Mouse (Mus musculus): ENCODE data around the gene Ccl4. TPM values are rescaled to one million over a fixed set of nuclear protein-coding genes. Genes with fewer than 3 reads are reported as not detected.

The Ccl4 gene
- polyA plus RNA-seq, 1 experiment: 2.2 TPM

DNA sequence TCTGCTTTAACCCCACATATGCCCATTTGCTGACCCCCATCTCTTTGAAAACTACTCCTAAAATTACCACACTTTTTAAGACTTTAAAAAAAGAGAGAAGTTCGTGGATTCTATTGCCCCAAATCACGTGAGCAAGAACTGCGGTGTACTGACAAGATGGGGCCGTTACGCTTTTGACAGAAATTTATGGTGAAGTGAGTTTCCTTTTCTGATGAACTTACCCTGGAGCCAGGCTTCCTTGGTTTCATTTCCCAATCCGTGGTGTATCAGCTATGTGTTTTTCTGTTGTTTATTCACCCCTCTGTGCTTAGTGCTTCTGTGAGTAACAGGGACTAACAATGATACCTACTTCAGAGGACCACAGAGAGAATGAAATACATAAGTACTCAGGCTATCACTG, 3.6 kb upstream of the Ccl4 start:
- Histone ChIP-seq H3K4me3 (ENCODE audit: insufficient read depth, low read length) (no peak overlapping the region), H3K4me1 (ENCODE audit: control insufficient read depth, insufficient read depth, low read length) (no peaks in the 10 kb centered on the region), H3K27ac (ENCODE audit: insufficient read depth, low read length) (no peak overlapping the region)
- no peak for TF ChIP-seq CTCF (IDR thresholded peaks at IDR 0.05; ENCODE audit: borderline replicate concordance, insufficient read depth, low read length)
- TF ChIP-seq POLR2A (IDR thresholded peaks at IDR 0.05; ENCODE audit: low read depth, low read length): no peak

DNA sequence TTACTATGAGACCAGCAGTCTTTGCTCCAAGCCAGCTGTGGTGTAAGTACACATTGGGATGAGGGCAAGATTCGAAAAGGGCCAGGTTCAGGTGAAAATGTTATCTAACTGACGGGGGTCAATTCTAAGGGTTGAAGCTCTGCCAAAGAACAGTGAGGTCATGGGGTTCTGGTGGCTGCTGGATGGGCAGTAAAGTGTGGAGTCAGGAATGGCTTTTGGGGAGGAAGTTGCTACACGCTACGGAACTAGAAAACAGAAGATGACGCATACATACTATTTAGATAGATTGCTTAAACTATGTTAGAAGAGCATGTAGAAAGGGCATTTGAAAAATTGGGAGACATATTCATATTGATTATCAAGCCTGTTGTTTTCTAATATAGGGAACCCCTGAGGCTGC, 1.1 kb downstream of the Ccl4 start:
- H3K4me1 ChIP-seq (ENCODE audit: control insufficient read depth, insufficient read depth, low read length): no peaks in the 10 kb centered on the region
- no peak overlapping the region for H3K4me3 ChIP-seq (ENCODE audit: insufficient read depth, low read length)
- TF ChIP-seq POLR2A (IDR thresholded peaks at IDR 0.05; ENCODE audit: low read depth, low read length) (no peak), CTCF (IDR thresholded peaks at IDR 0.05; ENCODE audit: borderline replicate concordance, insufficient read depth, low read length) (no peak)

GRCm38 (mm10) chr11:83671743-83672142, 9.4 kb downstream of the Ccl4 start:
- no peak for TF ChIP-seq CTCF (IDR thresholded peaks at IDR 0.05; ENCODE audit: borderline replicate concordance, insufficient read depth, low read length)
- no peak for TF ChIP-seq POLR2A (IDR thresholded peaks at IDR 0.05; ENCODE audit: low read depth, low read length)
- no peak overlapping the region for H3K27ac ChIP-seq (ENCODE audit: insufficient read depth, low read length)
- H3K4me1 ChIP-seq (ENCODE audit: control insufficient read depth, insufficient read depth, low read length): no peaks in the 10 kb centered on the region; the same call in 1 of the 2 replicates
- no peak overlapping the region for H3K4me3 ChIP-seq (ENCODE audit: insufficient read depth, low read length)

More for the DNA sequence above, 1.1 kb downstream of the Ccl4 start:
- no peak overlapping the region for H3K27ac ChIP-seq (ENCODE audit: insufficient read depth, low read length)

- Histone ChIP-seq H3K4me3 (ENCODE audit: insufficient read depth, low read length) (no peak overlapping the region), H3K27ac (ENCODE audit: insufficient read depth, low read length) (no peak overlapping the region), H3K4me1 (ENCODE audit: control insufficient read depth, insufficient read depth, low read length) (no peaks in the 10 kb centered on the region; the same call in 1 of the 2 replicates)
- TF ChIP-seq CTCF (IDR thresholded peaks at IDR 0.05; ENCODE audit: borderline replicate concordance, insufficient read depth, low read length): no peak
- TF ChIP-seq POLR2A (IDR thresholded peaks at IDR 0.05; ENCODE audit: low read depth, low read length): no peak
Observed at GRCm38 (mm10) chr11:83675665-83676064, 13.3 kb downstream of the Ccl4 start.

DNA sequence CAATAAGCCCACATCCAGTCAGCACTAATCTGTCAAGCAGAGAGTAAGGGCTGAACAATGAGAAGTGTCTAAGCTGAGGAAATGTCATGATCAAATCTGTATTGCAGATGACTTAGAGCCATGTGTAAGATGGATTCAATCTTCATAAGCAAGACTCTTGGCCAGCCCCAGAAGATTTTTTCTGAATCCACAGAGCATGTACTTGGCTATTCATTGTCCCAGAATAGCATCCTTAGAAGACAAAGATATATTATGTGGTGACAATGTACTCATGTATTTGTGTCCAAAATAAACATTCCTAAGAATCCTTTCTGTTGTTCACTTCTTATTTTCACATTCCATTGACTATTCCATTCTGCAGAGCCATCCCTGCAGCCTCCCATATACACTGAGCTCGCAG, 27.5 kb downstream of the Ccl4 start:
- Histone ChIP-seq H3K27ac (ENCODE audit: insufficient read depth, low read length) (peak overlapping the region; percentile 41; the same call in 1 of the 2 replicates), H3K4me1 (ENCODE audit: control insufficient read depth, insufficient read depth, low read length) (peaks cover 6% of the 10 kb centered on the region; the same call in 1 of the 2 replicates)
- no peak for TF ChIP-seq POLR2A (IDR thresholded peaks at IDR 0.05; ENCODE audit: low read depth, low read length)
- TF ChIP-seq CTCF (IDR thresholded peaks at IDR 0.05; ENCODE audit: borderline replicate concordance, insufficient read depth, low read length): no peak

GRCm38 (mm10) chr11:83692008-83692407, 29.6 kb downstream of the Ccl4 start:
- Histone ChIP-seq H3K27ac (ENCODE audit: insufficient read depth, low read length) (no peak overlapping the region), H3K4me1 (ENCODE audit: control insufficient read depth, insufficient read depth, low read length) (peaks cover 6% of the 10 kb centered on the region; the same call in 1 of the 2 replicates), H3K4me3 (ENCODE audit: insufficient read depth, low read length) (no peak overlapping the region)
- TF ChIP-seq CTCF (IDR thresholded peaks at IDR 0.05; ENCODE audit: borderline replicate concordance, insufficient read depth, low read length): no peak

More for the DNA sequence above, 27.5 kb downstream of the Ccl4 start:
- no peak overlapping the region for H3K4me3 ChIP-seq (ENCODE audit: insufficient read depth, low read length)

DNA sequence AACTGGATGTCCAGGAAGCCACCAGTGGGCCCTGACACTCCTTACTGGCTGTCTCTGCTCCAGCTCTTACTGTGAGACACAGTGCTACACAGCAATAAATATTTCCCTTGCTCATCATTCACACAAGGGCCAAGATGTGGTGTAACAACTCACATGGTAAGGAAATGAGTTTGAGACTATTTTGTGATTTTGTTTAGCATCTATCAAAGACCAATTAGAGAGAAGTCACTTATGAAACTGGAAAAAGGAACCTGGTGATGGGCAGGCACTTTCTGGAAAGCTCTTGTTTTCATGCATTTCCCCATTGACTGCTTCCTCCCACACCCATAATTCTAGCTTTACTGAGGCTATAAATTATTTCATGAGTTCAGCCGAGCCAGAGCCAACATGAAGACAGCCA, 41.3 kb downstream of the Ccl4 start, which contains the start of gene Wfdc17:
Wfdc17 (plus strand) TSS at position 287 of the 400 bp plus-strand sequence.
- Histone ChIP-seq H3K27ac (ENCODE audit: insufficient read depth, low read length) (no peak within 1 kb of the TSS), H3K4me3 (ENCODE audit: insufficient read depth, low read length) (no peak within 1 kb of the TSS), H3K4me1 (ENCODE audit: control insufficient read depth, insufficient read depth, low read length) (no peaks in the 10 kb centered on the region)
- TF ChIP-seq CTCF (IDR thresholded peaks at IDR 0.05; ENCODE audit: borderline replicate concordance, insufficient read depth, low read length) (no peak), POLR2A (IDR thresholded peaks at IDR 0.05; ENCODE audit: low read depth, low read length) (no peak)

GRCm38 (mm10) chr11:83708715-83709114, 46.3 kb downstream of the Ccl4 start, which contains the start of gene Wfdc18:
Gene Wfdc18 (plus strand): TSS chr11:83709015.
- H3K4me1 ChIP-seq (ENCODE audit: control insufficient read depth, insufficient read depth, low read length): no peaks in the 10 kb centered on the region
- no peak within 1 kb of the TSS for H3K4me3 ChIP-seq (ENCODE audit: insufficient read depth, low read length)
- TF ChIP-seq CTCF (IDR thresholded peaks at IDR 0.05; ENCODE audit: borderline replicate concordance, insufficient read depth, low read length): no peak
- no peak within 1 kb of the TSS for H3K27ac ChIP-seq (ENCODE audit: insufficient read depth, low read length)

- Histone ChIP-seq H3K4me3 (ENCODE audit: insufficient read depth, low read length) (no peak overlapping the region), H3K27ac (ENCODE audit: insufficient read depth, low read length) (no peak overlapping the region), H3K4me1 (ENCODE audit: control insufficient read depth, insufficient read depth, low read length) (no peaks in the 10 kb centered on the region)
- TF ChIP-seq POLR2A (IDR thresholded peaks at IDR 0.05; ENCODE audit: low read depth, low read length): no peak
- TF ChIP-seq CTCF (IDR thresholded peaks at IDR 0.05; ENCODE audit: borderline replicate concordance, insufficient read depth, low read length): no peak
Observed at GRCm38 (mm10) chr11:83709683-83710082, 47.3 kb downstream of the Ccl4 start.

- Histone ChIP-seq H3K27ac (ENCODE audit: insufficient read depth, low read length) (no peak overlapping the region), H3K4me1 (ENCODE audit: control insufficient read depth, insufficient read depth, low read length) (no peaks in the 10 kb centered on the region), H3K4me3 (ENCODE audit: insufficient read depth, low read length) (no peak overlapping the region)
- no peak for TF ChIP-seq POLR2A (IDR thresholded peaks at IDR 0.05; ENCODE audit: low read depth, low read length)
- no peak for TF ChIP-seq CTCF (IDR thresholded peaks at IDR 0.05; ENCODE audit: borderline replicate concordance, insufficient read depth, low read length)
Observed at GRCm38 (mm10) chr11:83712671-83713070, 50.3 kb downstream of the Ccl4 start.

- no peak for TF ChIP-seq CTCF (IDR thresholded peaks at IDR 0.05; ENCODE audit: borderline replicate concordance, insufficient read depth, low read length)
- no peak for TF ChIP-seq POLR2A (IDR thresholded peaks at IDR 0.05; ENCODE audit: low read depth, low read length)
- no peak overlapping the region for H3K4me3 ChIP-seq (ENCODE audit: insufficient read depth, low read length)
Observed at GRCm38 (mm10) chr11:83713925-83714324, 51.5 kb downstream of the Ccl4 start.

More at GRCm38 (mm10) chr11:83713925-83714324, 51.5 kb downstream of the Ccl4 start:
- H3K27ac ChIP-seq (ENCODE audit: insufficient read depth, low read length): no peak overlapping the region
- no peaks in the 10 kb centered on the region for H3K4me1 ChIP-seq (ENCODE audit: control insufficient read depth, insufficient read depth, low read length)

Other genes starting within 250 kb of the Ccl4 start
- gene Gas2l2, start 233.1 kb upstream of the Ccl4 start, polyA plus RNA-seq (2011; ENCODE audit: insufficient read length, low read depth, missing spikeins): not detected in 2 replicates
- not detected in 2 replicates for gene 1700020L24Rik, start 224.9 kb upstream of the Ccl4 start, polyA plus RNA-seq (2011; ENCODE audit: insufficient read length, low read depth, missing spikeins)
- gene Mmp28, start 199.5 kb upstream of the Ccl4 start, polyA plus RNA-seq (2011; ENCODE audit: insufficient read length, low read depth, missing spikeins): 3.1 and 4.7 TPM in 2 replicates
- 191 and 263 TPM in 2 replicates for gene Taf15, start 189.5 kb upstream of the Ccl4 start, polyA plus RNA-seq (2011; ENCODE audit: insufficient read length, low read depth, missing spikeins)
- gene Heatr9, start 140.4 kb upstream of the Ccl4 start, polyA plus RNA-seq (2011; ENCODE audit: insufficient read length, low read depth, missing spikeins): not detected in 2 replicates
- 2.8 and 4.1 TPM in 2 replicates for gene Ccl5, start 132.1 kb upstream of the Ccl4 start, polyA plus RNA-seq (2011; ENCODE audit: insufficient read length, low read depth, missing spikeins)
- 1.1 and 3.4 TPM in 2 replicates for gene Ccl9, start 83.9 kb upstream of the Ccl4 start, polyA plus RNA-seq (2011; ENCODE audit: insufficient read length, low read depth, missing spikeins)
- gene Ccl6, start 69.5 kb upstream of the Ccl4 start, polyA plus RNA-seq (2011; ENCODE audit: insufficient read length, low read depth, missing spikeins): 0.91 TPM in 1 of 2 replicates, not detected in the other
- not detected in 2 replicates for gene Rpl9-ps1, start 17.0 kb upstream of the Ccl4 start, polyA plus RNA-seq (2011; ENCODE audit: insufficient read length, low read depth, missing spikeins)
- gene Ccl3, start 13.2 kb upstream of the Ccl4 start, polyA plus RNA-seq (2011; ENCODE audit: insufficient read length, low read depth, missing spikeins): 0.68 TPM in 1 of 2 replicates, not detected in the other
- not detected in 2 replicates for gene Wfdc17, start 41.4 kb downstream of the Ccl4 start, polyA plus RNA-seq (2011; ENCODE audit: insufficient read length, low read depth, missing spikeins)
- not detected in 2 replicates for gene Wfdc18, start 46.4 kb downstream of the Ccl4 start, polyA plus RNA-seq (2011; ENCODE audit: insufficient read length, low read depth, missing spikeins)
- not detected in 2 replicates for gene Wfdc21, start 84.4 kb downstream of the Ccl4 start, polyA plus RNA-seq (2011; ENCODE audit: insufficient read length, low read depth, missing spikeins)
- 18.6 and 22.0 TPM in 2 replicates for gene Heatr6, start 91.1 kb downstream of the Ccl4 start, polyA plus RNA-seq (2011; ENCODE audit: insufficient read length, low read depth, missing spikeins)
- gene Hnf1b, start 187.5 kb downstream of the Ccl4 start, polyA plus RNA-seq (2011; ENCODE audit: insufficient read length, low read depth, missing spikeins): not detected in 2 replicates

Data from embryonic fibroblast, embryonic 13.5 days (primary cell).